Mouse (Mus musculus) lung, postnatal 25 days (tissue): ENCODE data around the gene P4ha2.
A peak's percentile ranks its signal among the peaks of the same experiment; 100 is the strongest.
"Not testable (repeated sequence)": the region's sequence is repeated elsewhere in the genome, so short reads cannot be mapped to it uniquely, and the experiment has no call there.

Experiments
- DNase-seq: peaks from one replicate; pipeline ENCODE4 v3.0.0; 2022; ENCODE audit warnings: low spot score

P4ha2 gene

DNA sequence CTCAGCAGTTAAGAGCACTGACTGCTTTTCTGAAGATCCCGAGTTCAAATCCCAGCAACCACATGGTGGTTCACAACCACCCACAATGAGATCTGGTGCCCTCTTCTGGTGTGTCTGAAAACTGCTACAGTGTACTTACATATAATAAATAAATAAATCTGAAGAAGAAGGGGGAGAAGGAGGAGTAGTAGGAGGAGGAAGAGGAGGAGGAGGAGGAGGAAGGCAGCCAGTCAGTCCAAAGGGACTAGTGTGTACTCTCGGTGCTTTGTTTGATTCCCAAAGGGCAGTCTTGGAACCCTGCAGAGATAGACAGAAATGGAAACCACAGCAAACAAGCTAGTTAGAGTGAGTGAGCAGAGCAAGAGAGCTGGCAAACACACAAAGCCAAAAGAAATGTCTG lies 40.3 kb downstream of the P4ha2 start:
- DNase-seq = not testable (repeated sequence)

DNA sequence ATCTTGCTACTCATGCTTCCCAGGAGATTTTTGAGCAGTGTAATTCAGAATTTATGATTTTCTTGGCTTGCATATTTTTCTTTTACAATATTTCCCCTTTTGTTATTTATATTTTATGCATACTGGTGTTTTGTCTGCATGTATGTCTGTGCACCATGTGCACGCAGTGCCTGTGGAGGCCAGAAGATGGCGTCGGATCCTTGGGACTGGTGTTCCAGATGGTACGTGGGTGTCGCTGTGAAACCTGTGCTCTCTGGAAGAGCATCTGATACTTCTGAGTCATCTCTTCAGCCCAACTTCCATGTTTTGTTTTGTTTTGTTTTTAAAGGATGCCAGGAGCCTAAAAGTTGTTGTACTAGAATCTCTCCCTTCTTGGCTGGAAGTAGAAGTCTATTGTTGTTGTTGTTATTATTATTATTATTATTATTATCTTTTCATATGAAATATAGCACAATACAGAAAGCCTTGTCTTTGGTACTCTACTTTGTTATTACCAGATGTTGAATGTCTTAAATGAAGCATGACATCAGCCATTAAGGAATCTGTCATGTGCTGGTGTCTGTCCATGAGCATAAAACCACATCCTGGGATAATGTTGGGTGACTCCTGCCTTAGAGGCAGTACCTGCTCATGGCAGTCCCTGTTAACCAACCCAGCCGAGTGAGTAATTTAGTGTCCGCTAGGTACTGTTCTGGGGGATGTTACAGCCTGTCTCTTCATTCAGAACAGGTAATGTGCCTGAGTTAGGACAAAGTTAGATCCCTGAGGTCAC lies 41.5 kb downstream of the P4ha2 start:
- DNase-seq = no peak

DNA sequence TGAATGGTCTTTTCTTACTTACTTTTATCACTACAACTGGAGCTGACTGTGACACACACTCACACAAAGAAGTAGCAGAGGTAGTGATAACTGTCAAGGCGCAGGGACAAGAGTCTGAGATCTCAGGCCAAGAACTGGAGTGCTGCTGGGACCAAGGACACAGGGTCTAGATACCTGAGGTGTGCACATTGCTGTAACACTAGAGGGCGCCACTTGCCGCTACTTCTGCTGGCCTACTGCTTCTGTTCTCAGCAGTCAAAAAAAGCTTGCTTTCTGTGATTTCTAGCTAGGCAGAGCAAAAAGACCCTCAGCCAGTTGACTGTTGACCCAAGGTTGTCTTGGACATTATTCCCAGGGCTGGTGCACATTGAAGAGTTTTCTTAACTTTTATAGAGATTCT lies 45.0 kb downstream of the P4ha2 start:
- peak; percentile 81 for DNase-seq

GRCm38 (mm10) chr11:54145990-54146389 lies 46.1 kb downstream of the P4ha2 start:
- no peak for DNase-seq

- DNase-seq = no peak
These were observed 50.0 kb downstream of the P4ha2 start for GRCm38 (mm10) chr11:54149791-54150465.

DNA sequence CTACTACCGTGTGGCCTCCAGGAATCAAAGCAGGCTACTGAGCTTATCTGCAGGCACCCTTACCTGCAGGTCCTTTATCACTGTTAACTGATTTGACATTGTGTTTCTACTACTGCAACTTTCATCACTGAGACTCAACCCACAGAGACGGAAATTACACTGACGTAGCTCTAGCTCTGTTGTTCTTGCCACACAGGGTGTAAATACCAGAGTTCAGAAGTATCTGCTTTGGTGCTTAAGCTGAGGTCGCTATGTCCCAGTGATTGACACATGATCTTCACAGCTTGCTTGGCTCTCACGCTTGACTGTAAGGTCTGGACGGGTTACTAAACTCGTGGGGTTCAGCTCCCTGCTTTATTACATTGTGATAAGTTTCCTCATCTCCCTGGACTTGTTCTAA lies 51.2 kb downstream of the P4ha2 start:
- DNase-seq = no peak

GRCm38 (mm10) chr11:54152957-54153356 lies 53.1 kb downstream of the P4ha2 start:
- DNase-seq = no peak

DNA sequence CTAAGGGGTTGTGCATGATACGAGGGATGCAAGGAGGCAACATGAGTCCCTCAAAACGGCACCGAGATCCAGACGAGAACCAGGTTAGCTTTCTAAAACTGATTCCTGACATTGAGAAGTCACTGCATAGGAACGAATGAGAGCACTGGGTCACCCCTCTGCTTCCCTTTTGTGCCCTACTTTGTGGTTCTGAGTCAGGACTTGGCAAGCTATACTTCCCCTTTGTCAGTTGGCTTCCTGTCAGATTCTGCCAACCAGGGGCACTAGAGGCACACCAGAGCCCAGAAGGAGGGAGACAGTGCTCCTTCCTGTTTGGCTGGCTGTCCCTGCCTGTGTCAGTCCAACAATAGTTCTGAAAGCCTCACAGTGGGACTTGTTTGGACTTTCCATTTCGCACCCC lies 56.0 kb downstream of the P4ha2 start:
- peak; percentile 86 for DNase-seq

GRCm38 (mm10) chr11:54156504-54156903 lies 56.6 kb downstream of the P4ha2 start:
- DNase-seq = no peak

GRCm38 (mm10) chr11:54157586-54157985 lies 57.7 kb downstream of the P4ha2 start:
- DNase-seq = no peak

- DNase-seq = no peak
These were observed 60.5 kb downstream of the P4ha2 start for GRCm38 (mm10) chr11:54160435-54160834.

DNA sequence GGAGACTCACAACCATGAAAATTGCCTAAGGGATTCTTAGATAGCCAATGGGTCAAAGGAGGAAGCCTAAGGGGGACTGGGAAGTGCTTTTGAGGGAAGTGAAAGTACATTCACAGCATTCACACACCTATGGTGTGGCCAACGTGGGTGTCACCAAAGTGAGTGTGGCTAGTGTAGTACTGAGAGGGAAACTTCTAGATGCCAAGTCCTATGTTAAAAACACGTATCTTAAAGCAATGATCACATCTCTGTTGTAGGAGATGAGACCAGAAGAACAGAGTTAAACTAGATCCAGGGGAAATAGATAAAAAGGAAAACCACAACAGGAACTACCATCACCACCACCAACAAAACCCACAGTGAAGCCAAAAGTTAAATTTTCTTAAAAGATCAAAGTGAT lies 61.0 kb downstream of the P4ha2 start:
- DNase-seq = no peak

- no peak for DNase-seq
These were observed 61.6 kb downstream of the P4ha2 start for GRCm38 (mm10) chr11:54161514-54161913.

- no peak for DNase-seq
These were observed 63.1 kb downstream of the P4ha2 start for GRCm38 (mm10) chr11:54162968-54163367.

GRCm38 (mm10) chr11:54169432-54170295 lies 69.8 kb downstream of the P4ha2 start:
- no peak for DNase-seq

GRCm38 (mm10) chr11:54171175-54171574 lies 71.3 kb downstream of the P4ha2 start:
- no peak for DNase-seq

DNA sequence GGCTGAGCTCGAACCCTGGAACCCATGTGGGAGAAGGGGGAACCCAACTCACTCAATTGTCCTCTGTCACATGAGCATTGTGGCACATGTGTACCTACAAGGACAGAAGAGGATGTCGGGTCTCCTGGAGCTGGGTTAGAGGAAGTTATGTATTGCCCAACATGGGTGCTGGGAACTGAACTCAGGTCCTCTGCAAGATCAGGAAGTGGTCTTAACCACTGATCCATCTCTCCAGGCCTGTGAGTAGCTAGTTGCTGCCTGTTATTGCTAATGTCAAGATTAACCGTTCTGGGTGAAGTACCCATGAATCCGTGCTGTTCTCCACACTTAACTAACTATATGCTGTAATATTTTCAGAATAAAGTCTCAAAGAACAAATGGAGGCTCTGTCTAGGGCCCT lies 74.3 kb downstream of the P4ha2 start:
- no peak for DNase-seq

GRCm38 (mm10) chr11:54174877-54175276 lies 75.0 kb downstream of the P4ha2 start:
- no peak for DNase-seq
